Mouse (Mus musculus): Measurements from ENCODE around the gene Zcchc24.

- TF ChIP-seq CTCF (IDR thresholded peaks at IDR 0.05; ENCODE audit: low read depth, low read length) (no peak), POLR2A (IDR thresholded peaks at IDR 0.05; ENCODE audit: extremely low read depth, insufficient read depth, low read length) (no peak)
Measured at GRCm38 (mm10) chr14:25765146-25765545, 3.7 kb downstream of the Zcchc24 start.
